Mouse (Mus musculus): ENCODE results near the gene Macf1.

DNA sequence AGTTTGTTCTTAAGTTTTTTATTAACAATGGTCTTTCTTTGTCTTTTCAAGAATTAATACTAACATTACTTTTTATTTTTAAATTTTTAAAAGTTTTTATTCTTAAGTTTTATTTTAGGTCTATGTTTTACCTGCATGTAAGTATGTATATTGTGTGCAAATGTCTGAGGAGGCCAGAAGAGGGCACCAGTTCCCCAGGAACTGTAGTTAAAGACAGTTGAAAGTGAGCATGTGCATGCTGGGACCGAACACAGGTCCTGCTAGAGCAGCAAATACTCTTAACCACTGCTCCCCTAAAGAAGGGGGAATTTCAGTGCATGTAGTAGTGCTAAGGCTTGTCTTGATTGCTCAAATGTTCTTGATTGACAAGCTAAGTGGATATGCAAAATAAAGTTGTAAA, 77.0 kb downstream of the Macf1 start:
- TF ChIP-seq POLR2A (IDR thresholded peaks at IDR 0.05; ENCODE audit: extremely low read depth, insufficient read depth, low read length) = no peak
- TF ChIP-seq CTCF (IDR thresholded peaks at IDR 0.05; ENCODE audit: extremely low read depth, insufficient read depth, low read length) = 0 out of 2 replicates have a peak, but pooled peaks have one; percentile 26
